In genomic region chr6:118045892-118046291, GRCm38 (mm10) we compare ENCODE assay signal across 26 mouse cellular contexts. TPM values are rescaled to one million over a fixed set of nuclear protein-coding genes. Genes with fewer than 3 reads are reported as not detected.
DNase-seq lines count a peak whose midpoint lies in the region; ATAC-seq and TF ChIP-seq lines count a peak whose summit lies in the region.
"Had no signal": no experiment of that assay in that cellular context is flagged by ENCODE, and none has a peak within 500 bp of the region (broad histone marks: within the 10 kb centered on the region; RNA-seq: fewer than 3 reads in every experiment).

No protein-coding gene starts in this region.

- H3K27me3 ChIP-seq in lung, embryonic 16.5 days (ENCODE audit: control insufficient read depth, insufficient read depth, low read depth, low read length), result no peaks in the 10 kb centered on the region
- H3K27me3 ChIP-seq: embryonic facial prominence, embryonic 13.5 days; forebrain, embryonic 15.5 days; heart, embryonic 15.5 days; limb, embryonic 13.5 days; midbrain, embryonic 15.5 days had no signal

- no peaks in the 10 kb centered on the region for H3K36me3 ChIP-seq in lung, embryonic 16.5 days (ENCODE audit: control insufficient read depth, insufficient read depth, low read length)
- H3K36me3 ChIP-seq: embryonic facial prominence, embryonic 13.5 days; forebrain, embryonic 10.5 days; forebrain, embryonic 15.5 days; G1E; heart, embryonic 15.5 days; limb, embryonic 13.5 days; midbrain, embryonic 10.5 days; midbrain, embryonic 15.5 days had no signal

- 27% methylated on average over 7 of the region's 7 CpGs for WGBS in lung, embryonic 16.5 days

- H3K4me3 ChIP-seq in left cerebral cortex, adult 2 months, result no peak overlapping the region
- no peak overlapping the region for H3K4me3 ChIP-seq in lung, embryonic 16.5 days (ENCODE audit: low read length)
- H3K4me3 ChIP-seq: embryonic facial prominence, embryonic 13.5 days; forebrain, embryonic 10.5 days; forebrain, embryonic 15.5 days; heart, embryonic 15.5 days; limb, embryonic 13.5 days; midbrain, embryonic 10.5 days; midbrain, embryonic 15.5 days had no signal

- no peak for TF ChIP-seq CTCF in left cerebral cortex, adult 2 months (IDR thresholded peaks at IDR 0.05)

- 0 out of 2 replicates have a peak overlapping the region, but pooled peaks have one; percentile 13 for H3K4me2 ChIP-seq in lung, embryonic 16.5 days (ENCODE audit: low read depth, low read length)
- H3K4me2 ChIP-seq: embryonic facial prominence, embryonic 13.5 days; forebrain, embryonic 15.5 days; heart, embryonic 15.5 days; hindbrain, embryonic 14.5 days; limb, embryonic 13.5 days; liver, embryonic 11.5 days; midbrain, embryonic 15.5 days had no signal

- H3K9ac ChIP-seq in lung, embryonic 16.5 days (ENCODE audit: low read length), result no peak overlapping the region
- H3K9ac ChIP-seq: embryonic facial prominence, embryonic 13.5 days; forebrain, embryonic 15.5 days; heart, embryonic 15.5 days; hindbrain, embryonic 14.5 days; limb, embryonic 13.5 days; midbrain, embryonic 15.5 days had no signal

- ATAC-seq in lung, embryonic 16.5 days (ENCODE audit: low read depth), result peak; percentile 77
- ATAC-seq in inflammation-experienced regulatory T-cells, adult 6 months, result no peak
- ATAC-seq: forebrain, embryonic 15.5 days; midbrain, embryonic 15.5 days had no signal

- DNase-seq in heart, adult 11 months, result peak; percentile 56
- no peak for DNase-seq in heart, postnatal 25 days (ENCODE audit: low spot score)
- no peak for DNase-seq in left cerebral cortex, adult 2 months (ENCODE audit: extremely low spot score in 1 of 2, low spot score in 2 of 2)
- DNase-seq in left cerebral cortex, adult 8-10 months (ENCODE audit: low spot score in 2 of 2), result no peak
- DNase-seq in lung, postnatal 4 days, result peak; percentile 40 to 53
- no peak for DNase-seq in cerebellum, adult 9-11 months
- DNase-seq: adrenal gland, adult 8-10 months; cerebellum, adult 11 months; cerebellum, adult 9-10 months; heart, postnatal 36 days; kidney, adult 2 months; kidney, postnatal 36 days; layer of hippocampus, postnatal 36 days had no signal

- peak overlapping the region; percentile 44; the same call in 1 of the 2 replicates for H3K27ac ChIP-seq in left cerebral cortex, adult 2 months
- H3K27ac ChIP-seq in lung, embryonic 16.5 days (ENCODE audit: low read length), result peak overlapping the region; percentile 84
- H3K27ac ChIP-seq: embryonic facial prominence, embryonic 13.5 days; forebrain, embryonic 10.5 days; forebrain, embryonic 15.5 days; heart, embryonic 15.5 days; hindbrain, embryonic 14.5 days; limb, embryonic 13.5 days; midbrain, embryonic 15.5 days had no signal

- intact Hi-C loops in heart, postnatal 25 days (cut with DNase I), result no loop called here
- intact Hi-C loops in left cerebral cortex, adult 2 months (cut with DNase I), result no loop called here

- no peaks in the 10 kb centered on the region for H3K9me3 ChIP-seq in lung, embryonic 16.5 days (ENCODE audit: control insufficient read depth, low read length)
- H3K9me3 ChIP-seq: embryonic facial prominence, embryonic 13.5 days; forebrain, embryonic 15.5 days; G1E; heart, embryonic 15.5 days; limb, embryonic 13.5 days; midbrain, embryonic 10.5 days; midbrain, embryonic 15.5 days had no signal

- H3K4me1 ChIP-seq in lung, embryonic 16.5 days (replicated peaks; ENCODE audit: control insufficient read depth, insufficient read depth, low read length), result peaks cover 25% of the 10 kb centered on the region
- H3K4me1 ChIP-seq: embryonic facial prominence, embryonic 13.5 days; forebrain, embryonic 15.5 days; limb, embryonic 13.5 days had no signal

RNA-seq across cellular contexts. Expression of gene Rasgef1a, which starts 34.7 kb away (rescaled TPM):
- total RNA-seq in heart, postnatal 25 days (2021), result under 1 TPM; 0.14 to 0.16 TPM
- total RNA-seq in left cerebral cortex, adult 2 months (2021), result 100 to 1,000 TPM; 208 to 213 TPM
- total RNA-seq in left cerebral cortex, adult 8-10 months (2022), result 100 to 1,000 TPM; 191 to 234 (median 206) TPM
- polyA plus RNA-seq in lung, embryonic 16.5 days (2015; fragmentation: Nextera tagmentation; extraction: Ambion mirVana), result 6.1 and 6.3 TPM in 2 replicates
- 1 to 10 TPM; 4.0 to 4.8 (median 4.6) TPM for polyA plus RNA-seq in inflammation-experienced regulatory T-cells, adult 6 months (2017; shearing (Covaris generic))
- total RNA-seq: common myeloid progenitor, adult 5-6 weeks had no signal
- polyA plus RNA-seq: G1E had no signal

Comparison
In these comparisons a context has a peak if more than half of its experiments do, and no peak if none do; other contexts are left out.
1. DNase-seq: peak in heart, adult 11 months (single experiment) and lung, postnatal 4 days (2 of 2); none in heart, postnatal 25 days (single experiment), left cerebral cortex, adult 2 months (0 of 2), left cerebral cortex, adult 8-10 months (0 of 2) and cerebellum, adult 9-11 months (single experiment).
2. RNA of gene Rasgef1a, which starts 34.7 kb away (total RNA-seq): 208 to 213 TPM in left cerebral cortex, adult 2 months and 191 to 234 TPM in left cerebral cortex, adult 8-10 months; 0.14 to 0.16 TPM in heart, postnatal 25 days; every median in the first group is over 100 times any median in the second.